Mouse (Mus musculus): ENCODE results near the gene Tbc1d16. TPM values are rescaled to one million over a fixed set of nuclear protein-coding genes. Genes with fewer than 3 reads are reported as not detected.

Gene Tbc1d16
- polyA plus RNA-seq, 1 experiment from 2014 or later: 25.3 TPM

Small RNA genes lying within 50 kb of the gene (microRNA-seq; reads per million reads assigned to microRNA genes)
- gene Mir6934: 4.0 reads per million, percentile 8 among the genes with 10 or more reads in this experiment

Other genes with a start within 250 kb of the Tbc1d16 start
- gene Enpp7, start 240.3 kb downstream of the Tbc1d16 start, polyA plus RNA-seq (2016; fragmentation: Nextera tagmentation; extraction: Ambion mirVana): not detected in 2 replicates
- 150 and 152 TPM in 2 replicates for gene Cbx2, start 205.5 kb downstream of the Tbc1d16 start, polyA plus RNA-seq (2016; fragmentation: Nextera tagmentation; extraction: Ambion mirVana)
- gene Cbx8, start 187.5 kb downstream of the Tbc1d16 start, polyA plus RNA-seq (2016; fragmentation: Nextera tagmentation; extraction: Ambion mirVana): 11.6 and 12.4 TPM in 2 replicates
- gene Cbx4, start 142.3 kb downstream of the Tbc1d16 start, polyA plus RNA-seq (2016; fragmentation: Nextera tagmentation; extraction: Ambion mirVana): 4.7 and 5.2 TPM in 2 replicates
- gene Ccdc40, start 73 bp upstream of the Tbc1d16 start, polyA plus RNA-seq (2016; fragmentation: Nextera tagmentation; extraction: Ambion mirVana): 16.4 and 19.5 TPM in 2 replicates
- gene Gaa, start 39.4 kb upstream of the Tbc1d16 start, polyA plus RNA-seq (2016; fragmentation: Nextera tagmentation; extraction: Ambion mirVana): 30.8 TPM in 2 replicates
- 465 and 504 TPM in 2 replicates for gene Eif4a3, start 71.6 kb upstream of the Tbc1d16 start, polyA plus RNA-seq (2016; fragmentation: Nextera tagmentation; extraction: Ambion mirVana)
- gene Card14, start 79.3 kb upstream of the Tbc1d16 start, polyA plus RNA-seq (2016; fragmentation: Nextera tagmentation; extraction: Ambion mirVana): 0.05 TPM in 1 of 2 replicates, not detected in the other
- 5.4 and 5.5 TPM in 2 replicates for gene Sgsh, start 127.0 kb upstream of the Tbc1d16 start, polyA plus RNA-seq (2016; fragmentation: Nextera tagmentation; extraction: Ambion mirVana)
- 7.6 and 8.2 TPM in 2 replicates for gene Slc26a11, start 127.1 kb upstream of the Tbc1d16 start, polyA plus RNA-seq (2016; fragmentation: Nextera tagmentation; extraction: Ambion mirVana)
- gene Rnf213, start 164.6 kb upstream of the Tbc1d16 start, polyA plus RNA-seq (2016; fragmentation: Nextera tagmentation; extraction: Ambion mirVana): 1.4 TPM in 2 replicates

Data from embryonic facial prominence, embryonic 10.5 days (tissue).